Mouse (Mus musculus) stomach, embryonic 16.5 days (tissue): ENCODE results near the gene Slc25a13. TPM values are rescaled to one million over a fixed set of nuclear protein-coding genes. Genes with fewer than 3 reads are reported as not detected.
"Not testable (repeated sequence)": the region's sequence is repeated elsewhere in the genome, so short reads cannot be mapped to it uniquely, and the experiment has no call there.

Experiments
- ATAC-seq: fragments of 200-750 bp; cut with Nextera tagmentation; 2 replicates; pipeline ENCODE4 v1.8.0; 2017; ENCODE audit warnings: moderate number of reproducible peaks, moderate TSS enrichment; ENCODE audit not compliant: insufficient read depth, low FRiP score
- H3K27ac ChIP-seq: fragments of 300-500 bp; sonication (generic); 2 replicates; pipeline ENCODE4 v1.5.1; 2014; ENCODE audit warnings: low read length
- H3K27me3 ChIP-seq: fragments of 300-500 bp; sonication (generic); 2 replicates; pipeline ENCODE4 v1.6.1; 2014; ENCODE audit warnings: low read length, control low read depth, mixed read lengths; ENCODE audit not compliant: control insufficient read depth, insufficient read depth
- H3K36me3 ChIP-seq: fragments of 300-500 bp; sonication (generic); 2 replicates; pipeline ENCODE4 v1.6.1; 2014; ENCODE audit warnings: low read length; ENCODE audit not compliant: control insufficient read depth, insufficient read depth
- H3K4me1 ChIP-seq: fragments of 300-500 bp; sonication (generic); 2 replicates; pipeline ENCODE4 v1.6.1; 2014; ENCODE audit warnings: low read length, control low read depth, mixed read lengths; ENCODE audit not compliant: control insufficient read depth, insufficient read depth
- H3K4me2 ChIP-seq: fragments of 300-500 bp; sonication (generic); 2 replicates; pipeline ENCODE4 v1.6.1; 2014; ENCODE audit warnings: low read depth, low read length, mixed read lengths
- H3K4me3 ChIP-seq: fragments of 300-500 bp; sonication (generic); replicated peaks from 2 replicates; pipeline ENCODE4 v1.5.1; 2014; ENCODE audit warnings: mild to moderate bottlenecking, low read length
- H3K9ac ChIP-seq: fragments of 300-500 bp; sonication (generic); 2 replicates; pipeline ENCODE4 v1.6.1; 2014; ENCODE audit warnings: low read length
- H3K9me3 ChIP-seq: fragments of 300-500 bp; sonication (generic); replicated peaks from 2 replicates; pipeline ENCODE4 v1.6.1; 2016; ENCODE audit warnings: low read length, control low read depth; ENCODE audit not compliant: control insufficient read depth
- WGBS: fragments of 180-500 bp; shearing (Covaris S2); extraction: QIAGEN DNeasy Blood & Tissue Kit; methylation state at CpG from one replicate; pipeline ENCODE4 v1.1.7; 2014; 5-methylcytosine and 5-hydroxymethylcytosine counted together
- polyA plus RNA-seq: library from polyadenylated mRNA; unstranded; fragments of >200 nt; fragmentation: Nextera tagmentation; extraction: Ambion mirVana; gene quantifications from 2 replicates; pipeline ENCODE4 v1.2.1, GENCODE M21; 2015

The Slc25a13 gene
- polyA plus RNA-seq, 1 experiment from 2014 or later, result 33.3 TPM

GRCm38 (mm10) chr6:6183601-6184000, 33.4 kb downstream of the Slc25a13 start:
- H3K27ac ChIP-seq, result no peak overlapping the region
- no peak overlapping the region for H3K4me2 ChIP-seq
- no peaks in the 10 kb centered on the region for H3K9me3 ChIP-seq
- 48% methylated on average over 8 of the region's 8 CpGs for WGBS
- 0 out of 2 replicates have a peak, but pooled peaks cover 6% of the 10 kb centered on the region for H3K4me1 ChIP-seq
- no peaks in the 10 kb centered on the region for H3K36me3 ChIP-seq
- no peak for ATAC-seq
- H3K9ac ChIP-seq, result no peak overlapping the region
- H3K27me3 ChIP-seq, result no peaks in the 10 kb centered on the region
- H3K4me3 ChIP-seq, result no peak overlapping the region

- H3K36me3 ChIP-seq, result no peaks in the 10 kb centered on the region
- H3K4me1 ChIP-seq, result 0 out of 2 replicates have a peak, but pooled peaks cover 6% of the 10 kb centered on the region
- H3K27me3 ChIP-seq, result no peaks in the 10 kb centered on the region
- no peak overlapping the region for H3K4me3 ChIP-seq
- no peak overlapping the region for H3K9ac ChIP-seq
- ATAC-seq, result no peak
- H3K9me3 ChIP-seq, result no peaks in the 10 kb centered on the region
- WGBS, result 88% methylated on average over 7 of the region's 7 CpGs
- no peak overlapping the region for H3K4me2 ChIP-seq
- no peak overlapping the region for H3K27ac ChIP-seq
Observed at GRCm38 (mm10) chr6:6182191-6182590, 34.8 kb downstream of the Slc25a13 start.

DNA sequence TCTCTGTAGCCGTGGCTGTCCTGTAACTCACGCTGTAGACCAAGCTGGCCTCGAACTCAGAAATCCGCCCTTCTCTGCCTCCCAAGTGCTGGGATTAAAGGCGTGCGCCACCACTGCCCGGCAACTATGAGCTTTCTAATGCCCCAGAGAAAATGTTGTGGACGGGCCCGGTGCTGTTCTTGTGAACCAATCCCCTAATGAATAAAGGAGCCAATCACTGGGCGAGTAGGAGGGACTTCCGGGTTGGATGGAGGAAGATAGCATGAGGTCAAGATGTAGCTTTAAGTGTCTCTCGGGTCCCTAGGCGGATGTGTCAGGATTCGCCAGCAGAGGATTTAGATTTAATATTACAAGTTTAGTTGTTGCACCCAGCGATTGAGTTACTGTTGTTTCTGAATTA, 38.6 kb downstream of the Slc25a13 start:
- ATAC-seq, H3K27ac ChIP-seq, H3K4me3 ChIP-seq, H3K27me3 ChIP-seq, H3K9me3 ChIP-seq, H3K36me3 ChIP-seq, H3K4me1 ChIP-seq, H3K9ac ChIP-seq, H3K4me2 ChIP-seq: not testable (repeated sequence)
- 94% methylated on average over 15 of the region's 15 CpGs for WGBS

DNA sequence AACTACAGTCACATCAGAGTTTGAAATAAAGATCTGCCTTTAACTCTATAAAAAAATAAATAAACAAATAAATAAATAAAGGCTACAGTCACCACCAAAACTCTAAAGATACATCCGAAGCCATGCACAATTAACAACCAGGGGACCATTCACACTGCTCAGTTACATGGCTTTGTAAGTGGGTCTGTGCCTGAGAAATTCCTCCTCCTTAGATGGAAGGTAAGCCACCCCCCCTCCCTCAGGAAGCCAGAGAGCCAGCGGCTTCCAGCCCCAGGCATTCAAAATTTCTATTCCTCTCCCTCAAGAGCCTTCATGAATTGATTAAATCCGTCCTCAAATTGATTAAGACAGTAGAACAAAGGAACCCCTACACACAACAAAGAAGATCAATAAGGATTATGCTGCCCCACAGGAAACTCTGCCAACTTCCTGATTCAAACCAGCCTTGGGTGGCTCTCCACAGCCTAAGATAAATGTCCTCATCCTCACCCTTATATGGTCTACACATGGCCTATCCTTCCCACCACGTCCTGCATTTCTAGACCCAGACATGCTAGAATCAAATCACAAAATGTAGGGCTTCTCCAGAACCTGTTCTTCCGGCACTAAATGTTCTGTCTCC, 41.5 kb downstream of the Slc25a13 start:
- Histone ChIP-seq H3K27me3 (no peaks in the 10 kb centered on the region), H3K4me2 (no peak overlapping the region), H3K27ac (no peak overlapping the region), H3K9me3 (no peaks in the 10 kb centered on the region), H3K4me1 (peaks cover 5% of the 10 kb centered on the region; the same call in 1 of the 2 replicates), H3K36me3 (no peaks in the 10 kb centered on the region), H3K9ac (no peak overlapping the region), H3K4me3 (no peak overlapping the region)
- WGBS, result 73% methylated on average over 5 of the region's 5 CpGs
- ATAC-seq, result no peak

GRCm38 (mm10) chr6:6173935-6174561, 42.9 kb downstream of the Slc25a13 start:
- H3K4me1 ChIP-seq, result peaks cover 5% of the 10 kb centered on the region; the same call in 1 of the 2 replicates
- no peak overlapping the region for H3K4me3 ChIP-seq
- WGBS, result 44% methylated on average over 9 of the region's 9 CpGs
- H3K4me2 ChIP-seq, result no peak overlapping the region
- H3K27me3 ChIP-seq, result no peaks in the 10 kb centered on the region
- no peaks in the 10 kb centered on the region for H3K36me3 ChIP-seq
- H3K9me3 ChIP-seq, result no peaks in the 10 kb centered on the region
- H3K27ac ChIP-seq, result no peak overlapping the region
- no peak overlapping the region for H3K9ac ChIP-seq
- ATAC-seq, result no peak

- Histone ChIP-seq H3K36me3 (no peaks in the 10 kb centered on the region), H3K9me3 (no peaks in the 10 kb centered on the region), H3K4me2 (no peak overlapping the region), H3K9ac (no peak overlapping the region), H3K27ac (no peak overlapping the region), H3K4me1 (peaks cover 11% of the 10 kb centered on the region), H3K4me3 (no peak overlapping the region), H3K27me3 (no peaks in the 10 kb centered on the region)
- no peak for ATAC-seq
- 57% methylated on average over 15 of the region's 15 CpGs for WGBS
Observed at GRCm38 (mm10) chr6:6173166-6173934, 43.6 kb downstream of the Slc25a13 start.

DNA sequence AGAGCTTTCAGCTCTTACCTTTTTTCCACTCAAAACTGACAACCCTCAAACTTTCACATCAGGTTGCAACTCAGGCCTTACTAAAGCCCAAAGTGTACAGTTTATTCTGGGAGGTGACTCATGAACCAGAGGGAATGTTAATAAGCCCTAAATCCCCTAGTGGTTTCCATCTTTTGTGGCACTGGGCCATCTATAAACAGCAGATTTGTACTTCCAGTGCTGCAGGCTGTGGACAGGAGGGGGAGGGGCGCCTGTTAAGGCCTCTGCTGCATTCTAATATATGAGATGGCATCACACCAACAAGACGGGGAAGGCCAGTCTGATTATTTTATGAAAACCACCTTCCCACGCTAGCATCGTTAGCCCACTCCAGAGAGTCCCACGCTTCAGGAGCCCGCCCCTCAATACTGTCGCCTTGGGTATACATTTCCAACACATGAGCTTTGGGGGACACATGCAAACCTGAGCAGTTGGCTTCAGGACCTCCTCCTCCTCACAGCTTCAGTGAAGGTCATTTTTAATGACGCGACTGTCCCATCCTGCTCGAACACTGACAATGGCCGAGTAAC, 48.3 kb downstream of the Slc25a13 start:
- Histone ChIP-seq H3K4me1 (peaks cover 12% of the 10 kb centered on the region), H3K36me3 (no peaks in the 10 kb centered on the region), H3K4me2 (no peak overlapping the region), H3K4me3 (no peak overlapping the region), H3K27ac (no peak overlapping the region), H3K9me3 (no peaks in the 10 kb centered on the region), H3K27me3 (no peaks in the 10 kb centered on the region), H3K9ac (no peak overlapping the region)
- WGBS, result 60% methylated on average over 11 of the region's 11 CpGs
- peak; percentile 73 for ATAC-seq

- Histone ChIP-seq H3K4me2 (no peak overlapping the region), H3K4me3 (no peak overlapping the region), H3K36me3 (no peaks in the 10 kb centered on the region), H3K9me3 (no peaks in the 10 kb centered on the region), H3K4me1 (peaks cover 10% of the 10 kb centered on the region), H3K27ac (no peak overlapping the region), H3K9ac (no peak overlapping the region), H3K27me3 (no peaks in the 10 kb centered on the region)
- no peak for ATAC-seq
- WGBS, result 86% methylated on average over 10 of the region's 10 CpGs
Observed at GRCm38 (mm10) chr6:6167339-6168126, 49.4 kb downstream of the Slc25a13 start.
